Mouse (Mus musculus) CH12.LX (cell line): ENCODE results near the gene Zbtb7a. TPM values are rescaled to one million over a fixed set of nuclear protein-coding genes. Genes with fewer than 3 reads are reported as not detected.

Source experiments
- DNase-seq: peaks from one replicate; pipeline ENCODE4 v3.0.0-alpha.2; 2013; ENCODE audit errors: extremely low read depth
- H3K27ac ChIP-seq: 2 replicates; pipeline ENCODE4 v1.5.1; 2012; ENCODE audit warnings: low read depth, mild to moderate bottlenecking, control low read depth, moderate library complexity; ENCODE audit not compliant: insufficient read depth
- H3K27me3 ChIP-seq: replicated peaks from 2 replicates; pipeline ENCODE3; 2012; ENCODE audit warnings: inconsistent platforms
- H3K36me3 ChIP-seq, 2 experiments: replicated peaks in 1 of 2; 2 replicates each; pipeline versions ENCODE3 to v1.6.1; 2012; ENCODE audit warnings: inconsistent platforms in 1 of 2, low read length in 1 of 2, mild to moderate bottlenecking in 1 of 2, mixed read lengths in 1 of 2, moderate library complexity in 1 of 2; ENCODE audit not compliant: control insufficient read depth in 1 of 2, insufficient read depth in 1 of 2
- H3K4me1 ChIP-seq, 2 experiments: 2 replicates each; pipeline ENCODE4 v1.6.1; 2012; ENCODE audit warnings: inconsistent platforms in 1 of 2, moderate library complexity in 1 of 2; ENCODE audit not compliant: insufficient read depth in 2 of 2, control insufficient read depth in 1 of 2
- H3K4me2 ChIP-seq: 2 replicates; pipeline ENCODE4 v1.6.1; 2012; ENCODE audit warnings: low read depth, mild to moderate bottlenecking, control low read depth; ENCODE audit not compliant: poor library complexity, insufficient read depth, severe bottlenecking
- H3K4me3 ChIP-seq, 3 experiments: fragments of 150-350 bp in 1 of 3; sonication (generic) in 1 of 3; replicated peaks in 1 of 3; 2 replicates each; pipeline versions ENCODE3 to v1.5.1; 2011 to 2012; ENCODE audit warnings: low read depth in 2 of 3, low read length in 2 of 3, mild to moderate bottlenecking in 2 of 3, moderate library complexity in 2 of 3, control low read depth in 1 of 3, improper control_type of control experiment in 1 of 3, inconsistent platforms in 1 of 3, mixed read lengths in 1 of 3; ENCODE audit not compliant: poor library complexity in 1 of 3
- H3K79me2 ChIP-seq: replicated peaks from 2 replicates; pipeline ENCODE4 v1.6.1; 2012; ENCODE audit warnings: mild to moderate bottlenecking, moderate library complexity; ENCODE audit not compliant: control insufficient read depth, poor library complexity, insufficient read depth, severe bottlenecking; ENCODE audit errors: extremely low read depth
- H3K9ac ChIP-seq: 2 replicates; pipeline ENCODE4 v1.6.1; 2012; ENCODE audit warnings: low read depth, mild to moderate bottlenecking, control low read depth, moderate library complexity; ENCODE audit not compliant: insufficient read depth
- H3K9me3 ChIP-seq: replicated peaks from 2 replicates; pipeline ENCODE3; 2012; ENCODE audit warnings: low read length, inconsistent platforms, mixed read lengths
- BHLHE40 ChIP-seq: IDR thresholded peaks from 2 replicates; pipeline ENCODE4 v1.6.1; 2011; ENCODE audit warnings: mild to moderate bottlenecking, low read depth, low read length, improper control_type of control experiment
- CHD1 ChIP-seq: IDR thresholded peaks from 2 replicates; pipeline ENCODE4 v1.6.1; 2012; ENCODE audit warnings: low read depth, low read length, improper control_type of control experiment, inconsistent platforms
- CTCF ChIP-seq, 2 experiments: IDR thresholded peaks in 1 of 2; conservative IDR thresholded peaks in 1 of 2; 2 replicates each; pipeline ENCODE4 v1.5.1; 2011 to 2012; ENCODE audit warnings: low read depth in 2 of 2, low read length in 2 of 2, improper control_type of control experiment in 1 of 2, inconsistent platforms in 1 of 2, mild to moderate bottlenecking in 1 of 2, moderate library complexity in 1 of 2
- E2F4 ChIP-seq: IDR thresholded peaks from 2 replicates; pipeline ENCODE4 v1.6.1; 2011; ENCODE audit warnings: low read depth, low read length, improper control_type of control experiment; ENCODE audit not compliant: insufficient replicate concordance
- ELF1 ChIP-seq: IDR thresholded peaks from 2 replicates; pipeline ENCODE4 v1.6.1; 2014; ENCODE audit warnings: low read depth, mild to moderate bottlenecking, inconsistent platforms, low read length, improper control_type of control experiment
- EP300 ChIP-seq: IDR thresholded peaks from 2 replicates; pipeline ENCODE4 v1.6.1; 2011; ENCODE audit warnings: low read length, improper control_type of control experiment
- GABPA ChIP-seq: IDR thresholded peaks from 2 replicates; pipeline ENCODE4 v1.6.1; 2012; ENCODE audit warnings: low read depth, low read length, improper control_type of control experiment, inconsistent platforms; ENCODE audit not compliant: insufficient replicate concordance
- HCFC1 ChIP-seq: IDR thresholded peaks from 2 replicates; pipeline ENCODE4 v1.6.1; 2012; ENCODE audit warnings: low read depth, mild to moderate bottlenecking, inconsistent platforms, low read length, improper control_type of control experiment
- IRF4 ChIP-seq: IDR thresholded peaks from 2 replicates; pipeline ENCODE4 v1.6.1; 2014; ENCODE audit warnings: low read depth, mild to moderate bottlenecking, inconsistent platforms, low read length, improper control_type of control experiment
- JUN ChIP-seq: IDR thresholded peaks from 2 replicates; pipeline ENCODE4 v1.6.1; 2011; ENCODE audit warnings: low read depth, mild to moderate bottlenecking, low read length, improper control_type of control experiment, moderate library complexity; ENCODE audit not compliant: insufficient read depth
- JUND ChIP-seq: conservative IDR thresholded peaks from 2 replicates; pipeline ENCODE4 v1.6.1; 2011; ENCODE audit warnings: low read depth, low read length, improper control_type of control experiment
- KAT2A ChIP-seq: IDR thresholded peaks from 2 replicates; pipeline ENCODE4 v1.6.1; 2012; ENCODE audit warnings: low read length, improper control_type of control experiment, inconsistent platforms; ENCODE audit not compliant: insufficient replicate concordance
- MAFK ChIP-seq: IDR thresholded peaks from 2 replicates; pipeline ENCODE4 v1.6.1; 2011; ENCODE audit warnings: low read length, improper control_type of control experiment; ENCODE audit not compliant: insufficient replicate concordance
- MAZ ChIP-seq: IDR thresholded peaks from 2 replicates; pipeline ENCODE4 v1.6.1; 2012; ENCODE audit warnings: low read depth, mild to moderate bottlenecking, inconsistent platforms, low read length, improper control_type of control experiment, moderate library complexity
- MXI1 ChIP-seq: IDR thresholded peaks from 2 replicates; pipeline ENCODE4 v1.6.1; 2011; ENCODE audit warnings: mild to moderate bottlenecking, low read depth, low read length, improper control_type of control experiment
- MYC ChIP-seq: IDR thresholded peaks from 2 replicates; pipeline ENCODE4 v1.6.1; 2011; ENCODE audit warnings: low read depth, mild to moderate bottlenecking, improper control_type of control experiment, low read length
- PAX5 ChIP-seq: IDR thresholded peaks from 2 replicates; pipeline ENCODE4 v1.6.1; 2012; ENCODE audit warnings: low read length, inconsistent platforms, mixed read lengths
- POLR2AphosphoS2 ChIP-seq: IDR thresholded peaks from 2 replicates; pipeline ENCODE4 v1.6.1; 2011; ENCODE audit warnings: low read depth, low read length, improper control_type of control experiment
- RAD21 ChIP-seq: IDR thresholded peaks from 2 replicates; pipeline ENCODE4 v1.6.1; 2011; ENCODE audit warnings: low read depth, mild to moderate bottlenecking, low read length, improper control_type of control experiment, moderate library complexity
- SIN3A ChIP-seq: IDR thresholded peaks from 2 replicates; pipeline ENCODE4 v1.6.1; 2012; ENCODE audit warnings: low read length, improper control_type of control experiment, inconsistent platforms
- SMC3 ChIP-seq: IDR thresholded peaks from 2 replicates; pipeline ENCODE4 v1.6.1; 2011; ENCODE audit warnings: low read depth, low read length, improper control_type of control experiment
- TBP ChIP-seq: conservative IDR thresholded peaks from 2 replicates; pipeline ENCODE4 v1.6.1; 2011; ENCODE audit warnings: low read depth, low read length, improper control_type of control experiment
- TCF12 ChIP-seq: IDR thresholded peaks from 2 replicates; pipeline ENCODE4 v1.6.1; 2014; ENCODE audit warnings: low read depth, mild to moderate bottlenecking, inconsistent platforms, low read length, improper control_type of control experiment
- UBTF ChIP-seq: IDR thresholded peaks from 2 replicates; pipeline ENCODE4 v1.6.1; 2012; ENCODE audit warnings: low read depth, mild to moderate bottlenecking, inconsistent platforms, low read length, improper control_type of control experiment, moderate library complexity
- USF1 ChIP-seq: IDR thresholded peaks from 2 replicates; pipeline ENCODE4 v1.6.1; 2014; ENCODE audit warnings: low read depth, mild to moderate bottlenecking, inconsistent platforms, low read length, improper control_type of control experiment
- USF2 ChIP-seq: conservative IDR thresholded peaks from 2 replicates; pipeline ENCODE4 v1.6.1; 2011; ENCODE audit warnings: low read depth, low read length, improper control_type of control experiment
- ZC3H11A ChIP-seq: IDR thresholded peaks from 2 replicates; pipeline ENCODE4 v1.6.1; 2012; ENCODE audit warnings: low read depth, mild to moderate bottlenecking, inconsistent platforms, low read length, improper control_type of control experiment
- ZKSCAN1 ChIP-seq: IDR thresholded peaks from 2 replicates; pipeline ENCODE4 v1.6.1; 2012; ENCODE audit warnings: low read depth, inconsistent platforms, low read length, improper control_type of control experiment, borderline replicate concordance
- ZNF384 ChIP-seq: IDR thresholded peaks from 2 replicates; pipeline ENCODE4 v1.6.1; 2012; ENCODE audit warnings: low read depth, low read length, improper control_type of control experiment, inconsistent platforms
- dilution Hi-C: fragments of 300-500 bp; cut with MboI; formaldehyde crosslinking; loops from 2 replicates; pipeline ENCODE4 v1.14.3; 2020; ENCODE audit warnings: low sequenced_read_pairs; ENCODE audit not compliant: extremely low pct_unique_long_range_greater_than_20kb, extremely low pct_ligation_motif_present
- in situ Hi-C: fragments of 300-500 bp; cut with MboI; formaldehyde crosslinking; loops from 3 replicates; pipeline ENCODE4 v1.14.3; 2019; ENCODE audit warnings: low sequenced_read_pairs, low pct_ligation_motif_present, low pct_unique_long_range_greater_than_20kb, mixed read lengths
- polyA plus RNA-seq: library from polyadenylated mRNA; unstranded; fragments of >175 nt; gene quantifications from 2 replicates; pipeline ENCODE4 v1.2.1, GENCODE M21; 2012; ENCODE audit warnings: low read depth; ENCODE audit not compliant: insufficient read length
- total RNA-seq, 2 experiments: library from RNA; depleted of rRNA; stranded (reverse); fragments of 300-350 nt in 1 of 2; fragments of >200 nt in 1 of 2; gene quantifications; 2 replicates each; pipeline ENCODE4 v1.2.3; 2012 to 2014

Zbtb7a gene
- total RNA-seq (2012; rRNA removed): 15.3 and 18.2 TPM in 2 replicates
- total RNA-seq (2014; rRNA removed): 3.0 TPM in 2 replicates
- 20.1 and 21.3 TPM in 2 replicates for polyA plus RNA-seq

GRCm38 (mm10) chr10:81134966-81135681, at the start of gene Zbtb7a:
Gene Zbtb7a, plus strand, starts transcription at chr10:81135220.
- H3K4me3 ChIP-seq: peak within 1 kb of the TSS; percentile 81 to 87 (median 81)

GRCm38 (mm10) chr10:81087021-81087420, 48.0 kb upstream of the Zbtb7a start:
- H3K79me2 ChIP-seq: no peaks in the 10 kb centered on the region
- no peak overlapping the region for H3K9ac ChIP-seq
- peaks cover 9 to 26% of the 10 kb centered on the region in 2 experiments for H3K36me3 ChIP-seq
- no peak overlapping the region for H3K4me2 ChIP-seq
- peak; percentile 52 for TF ChIP-seq RAD21
- no peak for TF ChIP-seq E2F4
- TF ChIP-seq JUN: no peak
- no peak for TF ChIP-seq MXI1
- TF ChIP-seq MYC: 0 out of 2 replicates have a peak, but pooled peaks have one; percentile 16
- TF ChIP-seq SMC3: peak; percentile 56
- TF ChIP-seq CTCF (conservative IDR thresholded peaks at IDR 0.05 in 1 of 2, IDR thresholded peaks at IDR 0.05 in 1 of 2; ENCODE audit: low read depth in 2 of 2, low read length in 2 of 2): peak; percentile 14 to 57; a peak in 2 of 4 replicates
- TF ChIP-seq PAX5: no peak
- no peak for TF ChIP-seq USF1
- TF ChIP-seq, all 38 proteins: peak for 4
- no peaks in the 10 kb centered on the region for H3K4me1 ChIP-seq
- peaks cover 2% of the 10 kb centered on the region for H3K9me3 ChIP-seq
- in situ Hi-C loops (no loop called here), dilution Hi-C loops (no loop called here)
- H3K4me3 ChIP-seq: no peak overlapping the region
- DNase-seq: peak; percentile 35
- no peak overlapping the region for H3K27ac ChIP-seq
- H3K27me3 ChIP-seq: no peaks in the 10 kb centered on the region

More at GRCm38 (mm10) chr10:81134966-81135681, at the start of gene Zbtb7a:
- Histone ChIP-seq H3K27me3 (no peaks in the 10 kb centered on the region), H3K4me1 (peaks cover 6 to 40% of the 10 kb centered on the region in 2 experiments), H3K4me2 (peak within 1 kb of the TSS; percentile 93), H3K9me3 (no peaks in the 10 kb centered on the region), H3K79me2 (peaks cover 22% of the 10 kb centered on the region), H3K9ac (peak within 1 kb of the TSS; percentile 100), H3K27ac (peak within 1 kb of the TSS; percentile 5; the same call in 1 of the 2 replicates), H3K36me3 (peaks cover 0 to 7% of the 10 kb centered on the region in 2 experiments)
- in situ Hi-C loops: no loop called here
- DNase-seq: no peak
- peak; percentile 39 for TF ChIP-seq ZNF384
- no peak for TF ChIP-seq GABPA
- TF ChIP-seq ELF1: 0 out of 2 replicates have a peak, but pooled peaks have one; percentile 39
- TF ChIP-seq KAT2A: no peak
- TF ChIP-seq USF2: no peak
- TF ChIP-seq IRF4: peak; percentile 57
- no peak for TF ChIP-seq CTCF (conservative IDR thresholded peaks at IDR 0.05 in 1 of 2, IDR thresholded peaks at IDR 0.05 in 1 of 2; ENCODE audit: low read depth in 2 of 2, low read length in 2 of 2)
- TF ChIP-seq ZC3H11A: no peak
- TF ChIP-seq MXI1: peak; percentile 18; the same call in 1 of the 2 replicates
- TF ChIP-seq HCFC1: peak; percentile 28; the same call in 1 of the 2 replicates
- TF ChIP-seq SIN3A: peak; percentile 79
- 0 out of 2 replicates have a peak, but pooled peaks have one; percentile 22 for TF ChIP-seq BHLHE40
- TF ChIP-seq TCF12: 0 out of 2 replicates have a peak, but pooled peaks have one; percentile 25
- peak; percentile 91 for TF ChIP-seq TBP
- no peak for TF ChIP-seq JUND
- TF ChIP-seq POLR2AphosphoS2: no peak
- TF ChIP-seq EP300: no peak
- TF ChIP-seq UBTF: peak; percentile 99
- peak; percentile 53; the same call in 1 of the 2 replicates for TF ChIP-seq MAZ
- no peak for TF ChIP-seq ZKSCAN1
- TF ChIP-seq E2F4: no peak
- no peak for TF ChIP-seq MAFK
- no peak for TF ChIP-seq RAD21
- TF ChIP-seq CHD1: peak; percentile 91
- TF ChIP-seq, all 38 proteins: peak for 12
- dilution Hi-C loops: no loop called here
